Mouse (Mus musculus): ENCODE measurements around the gene 1500009C09Rik. TPM values are rescaled to one million over a fixed set of nuclear protein-coding genes. Genes with fewer than 3 reads are reported as not detected.

The 1500009C09Rik gene
- 17.0 and 18.6 TPM in 2 replicates for polyA plus RNA-seq (2015; fragmentation: Nextera tagmentation; extraction: Ambion mirVana)

DNA sequence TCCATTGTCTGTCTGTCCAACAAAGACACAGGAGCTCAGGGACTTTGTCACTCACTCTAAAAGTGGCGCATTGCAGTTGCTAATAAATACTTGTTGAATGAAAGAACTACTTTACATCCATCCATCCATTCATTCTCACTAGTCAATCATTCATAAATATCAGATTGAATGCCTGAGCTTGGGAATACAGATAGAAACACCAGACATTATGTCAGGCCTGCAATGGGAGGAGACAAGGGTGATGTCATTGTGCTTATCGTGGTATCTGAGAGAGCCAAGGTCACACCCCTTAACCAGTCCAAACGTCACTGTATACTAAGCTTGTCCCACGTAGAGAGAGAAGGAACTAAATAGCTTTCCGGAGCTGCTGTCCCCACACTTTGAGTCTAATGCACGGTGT is at the start of gene 1500009C09Rik:
TSS of gene 1500009C09Rik (plus strand) at position 301 of the 400 bp plus-strand sequence.
- Histone ChIP-seq H3K4me2 (ENCODE audit: low read length) (no peak within 1 kb of the TSS), H3K36me3 (ENCODE audit: control insufficient read depth, insufficient read depth) (no peaks in the 10 kb centered on the region), H3K4me3 (replicated peaks; ENCODE audit: low read length) (no peak within 1 kb of the TSS), H3K9me3 (ENCODE audit: control insufficient read depth, low read length) (no peaks in the 10 kb centered on the region), H3K27me3 (replicated peaks; ENCODE audit: control insufficient read depth, insufficient read depth, low read length) (no peaks in the 10 kb centered on the region), H3K27ac (ENCODE audit: low read length) (no peak within 1 kb of the TSS), H3K9ac (replicated peaks; ENCODE audit: low read depth, low read length) (no peak within 1 kb of the TSS), H3K4me1 (replicated peaks; ENCODE audit: control insufficient read depth, insufficient read depth, low read length) (peaks cover 18% of the 10 kb centered on the region)
- no peak for ATAC-seq
- WGBS, result 91% methylated on average over 6 of the region's 6 CpGs

- peaks cover 24% of the 10 kb centered on the region for H3K36me3 ChIP-seq (ENCODE audit: control insufficient read depth, insufficient read depth)
- 96% methylated on average over 10 of the region's 10 CpGs for WGBS
- no peak for ATAC-seq
- no peaks in the 10 kb centered on the region for H3K9me3 ChIP-seq (ENCODE audit: control insufficient read depth, low read length)
- no peak overlapping the region for H3K27ac ChIP-seq (ENCODE audit: low read length)
- no peak overlapping the region for H3K9ac ChIP-seq (replicated peaks; ENCODE audit: low read depth, low read length)
- peaks cover 10% of the 10 kb centered on the region for H3K27me3 ChIP-seq (replicated peaks; ENCODE audit: control insufficient read depth, insufficient read depth, low read length)
- no peak overlapping the region for H3K4me3 ChIP-seq (replicated peaks; ENCODE audit: low read length)
- H3K4me2 ChIP-seq (ENCODE audit: low read length), result no peak overlapping the region
- H3K4me1 ChIP-seq (replicated peaks; ENCODE audit: control insufficient read depth, insufficient read depth, low read length), result peaks cover 26% of the 10 kb centered on the region
Measured at GRCm38 (mm10) chr15:82203090-82203489, 49.1 kb upstream of the 1500009C09Rik start.

DNA sequence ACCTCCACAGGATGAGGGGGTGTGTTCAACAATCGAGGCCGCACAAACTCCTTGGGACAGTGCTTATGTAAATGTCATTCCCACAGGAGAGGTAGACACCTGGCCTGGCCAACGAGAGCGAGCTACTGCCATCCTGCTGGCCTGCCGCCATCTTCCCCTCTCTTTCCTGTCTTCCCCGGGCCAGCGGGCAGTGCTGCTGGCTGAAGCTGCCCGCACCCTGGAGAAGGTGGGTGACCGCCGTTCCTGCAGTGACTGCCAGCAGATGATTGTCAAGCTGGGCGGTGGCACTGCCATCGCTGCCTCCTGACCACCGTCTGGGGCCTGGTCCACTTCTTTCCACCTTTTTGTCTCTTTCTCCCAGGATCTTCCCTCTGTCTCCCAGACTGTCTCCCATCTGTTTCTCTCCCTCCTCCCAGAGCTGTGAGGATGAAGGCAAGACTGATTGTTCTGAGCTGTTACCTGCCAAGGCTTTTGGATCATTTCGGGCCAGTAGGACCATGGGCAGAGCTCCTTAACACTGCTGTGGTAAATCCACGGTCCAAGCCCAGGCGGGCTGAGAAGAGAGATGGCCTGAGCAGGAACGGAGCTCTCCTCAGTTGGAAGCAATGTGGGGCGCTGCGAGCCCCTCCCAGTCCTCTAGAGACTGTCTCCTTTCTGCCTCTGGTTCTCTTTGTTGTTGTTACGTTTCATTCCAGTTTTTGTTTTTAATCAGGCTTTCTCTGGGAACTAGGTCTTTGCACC is 48.4 kb upstream of the 1500009C09Rik start:
- peaks cover 10% of the 10 kb centered on the region for H3K27me3 ChIP-seq (replicated peaks; ENCODE audit: control insufficient read depth, insufficient read depth, low read length)
- no peak overlapping the region for H3K27ac ChIP-seq (ENCODE audit: low read length)
- WGBS, result 62% methylated on average over 20 of the region's 20 CpGs
- no peak overlapping the region for H3K4me3 ChIP-seq (replicated peaks; ENCODE audit: low read length)
- no peak overlapping the region for H3K4me2 ChIP-seq (ENCODE audit: low read length)
- H3K9me3 ChIP-seq (ENCODE audit: control insufficient read depth, low read length), result no peaks in the 10 kb centered on the region
- peaks cover 20% of the 10 kb centered on the region for H3K36me3 ChIP-seq (ENCODE audit: control insufficient read depth, insufficient read depth)
- no peak overlapping the region for H3K9ac ChIP-seq (replicated peaks; ENCODE audit: low read depth, low read length)
- ATAC-seq, result no peak
- H3K4me1 ChIP-seq (replicated peaks; ENCODE audit: control insufficient read depth, insufficient read depth, low read length), result peaks cover 26% of the 10 kb centered on the region

- peaks cover 17% of the 10 kb centered on the region for H3K36me3 ChIP-seq (ENCODE audit: control insufficient read depth, insufficient read depth)
- H3K4me2 ChIP-seq (ENCODE audit: low read length), result no peak overlapping the region
- no peak overlapping the region for H3K27ac ChIP-seq (ENCODE audit: low read length)
- no peak overlapping the region for H3K9ac ChIP-seq (replicated peaks; ENCODE audit: low read depth, low read length)
- no peak for ATAC-seq
- H3K9me3 ChIP-seq (ENCODE audit: control insufficient read depth, low read length), result no peaks in the 10 kb centered on the region
- peaks cover 16% of the 10 kb centered on the region for H3K27me3 ChIP-seq (replicated peaks; ENCODE audit: control insufficient read depth, insufficient read depth, low read length)
- WGBS, result 62% methylated on average over 9 of the region's 10 CpGs
- no peak overlapping the region for H3K4me3 ChIP-seq (replicated peaks; ENCODE audit: low read length)
- peaks cover 26% of the 10 kb centered on the region for H3K4me1 ChIP-seq (replicated peaks; ENCODE audit: control insufficient read depth, insufficient read depth, low read length)
Measured at GRCm38 (mm10) chr15:82204680-82205371, 47.4 kb upstream of the 1500009C09Rik start.

DNA sequence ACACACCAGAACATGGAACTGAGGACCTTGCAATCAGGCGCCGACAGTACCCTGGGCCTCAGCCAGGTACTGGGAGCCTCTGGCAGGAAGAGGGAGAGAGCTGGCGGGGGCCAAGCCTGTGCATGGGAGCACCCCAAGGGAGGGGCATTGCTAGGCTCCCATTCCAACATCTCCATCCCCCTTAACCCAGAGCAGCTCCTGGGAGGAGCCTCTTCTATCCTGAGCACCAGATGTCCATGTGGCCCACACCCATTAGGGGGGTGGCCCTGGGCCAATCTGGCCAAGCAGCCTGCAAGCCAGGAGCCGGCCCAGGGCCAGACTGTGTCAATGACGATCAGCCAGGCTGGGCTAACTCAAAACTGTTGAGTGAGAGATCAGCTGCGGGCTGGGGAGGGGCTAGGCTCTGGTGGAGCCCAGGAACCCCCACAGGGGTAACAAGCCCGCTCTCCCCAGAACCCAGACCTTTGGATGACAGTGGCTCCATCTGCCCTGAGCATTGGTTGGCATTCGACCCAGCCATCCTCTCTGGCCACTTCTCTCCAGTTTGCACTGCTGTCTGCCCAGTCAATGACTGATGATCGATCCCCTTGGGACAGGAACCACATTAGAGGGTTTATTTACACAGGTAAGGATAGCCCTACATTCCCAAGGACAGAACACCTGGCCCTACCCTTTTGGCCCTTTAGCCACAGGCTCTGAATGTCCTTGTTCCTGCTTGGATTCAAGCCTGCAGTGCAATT is 45.7 kb upstream of the 1500009C09Rik start:
- 0 out of 2 replicates have a peak overlapping the region, but pooled peaks have one; percentile 12 for H3K9ac ChIP-seq (replicated peaks; ENCODE audit: low read depth, low read length)
- peak; percentile 73 for ATAC-seq

GRCm38 (mm10) chr15:82207105-82207459 is 45.1 kb upstream of the 1500009C09Rik start:
- Histone ChIP-seq H3K9me3 (ENCODE audit: control insufficient read depth, low read length) (no peaks in the 10 kb centered on the region), H3K9ac (replicated peaks; ENCODE audit: low read depth, low read length) (0 out of 2 replicates have a peak overlapping the region, but pooled peaks have one; percentile 12), H3K27ac (ENCODE audit: low read length) (no peak overlapping the region), H3K4me1 (replicated peaks; ENCODE audit: control insufficient read depth, insufficient read depth, low read length) (peaks cover 34% of the 10 kb centered on the region), H3K36me3 (ENCODE audit: control insufficient read depth, insufficient read depth) (peaks cover 9% of the 10 kb centered on the region), H3K4me2 (ENCODE audit: low read length) (no peak overlapping the region), H3K27me3 (replicated peaks; ENCODE audit: control insufficient read depth, insufficient read depth, low read length) (peaks cover 37% of the 10 kb centered on the region), H3K4me3 (replicated peaks; ENCODE audit: low read length) (no peak overlapping the region)
- WGBS, result 12% methylated on average over 34 of the region's 34 CpGs
- no peak for ATAC-seq

More for the DNA sequence above, 45.7 kb upstream of the 1500009C09Rik start:
- no peak overlapping the region for H3K27ac ChIP-seq (ENCODE audit: low read length)
- H3K4me2 ChIP-seq (ENCODE audit: low read length), result no peak overlapping the region
- peaks cover 28% of the 10 kb centered on the region for H3K4me1 ChIP-seq (replicated peaks; ENCODE audit: control insufficient read depth, insufficient read depth, low read length)
- peaks cover 31% of the 10 kb centered on the region for H3K27me3 ChIP-seq (replicated peaks; ENCODE audit: control insufficient read depth, insufficient read depth, low read length)
- H3K36me3 ChIP-seq (ENCODE audit: control insufficient read depth, insufficient read depth), result peaks cover 12% of the 10 kb centered on the region
- no peak overlapping the region for H3K4me3 ChIP-seq (replicated peaks; ENCODE audit: low read length)
- no peaks in the 10 kb centered on the region for H3K9me3 ChIP-seq (ENCODE audit: control insufficient read depth, low read length)
- WGBS, result 40% methylated on average over 9 of the region's 9 CpGs

DNA sequence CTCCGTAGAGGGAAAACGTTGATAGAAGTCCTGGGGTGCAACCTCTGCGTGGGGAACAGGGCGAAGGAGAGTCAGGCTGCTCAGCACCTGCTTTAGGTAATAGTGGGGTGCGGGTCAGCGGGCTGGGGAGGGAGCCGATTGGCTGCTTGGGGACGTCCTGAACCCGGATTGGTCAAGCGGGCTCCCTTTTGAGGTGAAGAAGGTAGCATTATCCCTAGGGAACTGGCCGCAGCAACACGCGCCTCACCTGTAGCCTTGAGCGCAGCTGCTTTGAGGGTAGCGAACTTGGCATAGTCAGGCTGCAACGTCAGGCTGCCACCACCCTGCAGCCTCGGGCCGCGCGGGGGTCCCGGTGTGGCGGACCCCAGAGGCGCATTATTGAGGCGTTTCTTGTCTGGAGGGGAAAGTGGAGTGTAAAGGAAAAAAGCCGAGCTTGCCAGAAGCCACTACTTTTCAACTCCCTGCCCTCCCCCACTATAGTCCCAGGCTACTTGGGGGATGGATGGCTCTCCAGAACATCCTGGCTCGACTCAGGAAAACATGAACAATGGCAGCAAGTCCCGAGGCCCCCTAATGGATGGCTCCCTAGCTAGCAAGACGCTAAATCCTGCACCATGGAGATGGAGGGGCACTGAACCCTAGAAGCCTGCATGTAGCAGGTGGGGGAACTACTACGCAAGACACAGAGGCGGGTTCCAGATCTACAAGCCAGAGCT is 44.5 kb upstream of the 1500009C09Rik start:
- H3K36me3 ChIP-seq (ENCODE audit: control insufficient read depth, insufficient read depth), result peaks cover 6% of the 10 kb centered on the region; the same call in 1 of the 2 replicates
- WGBS, result 18% methylated on average over 30 of the region's 30 CpGs
- ATAC-seq, result no peak
- H3K27me3 ChIP-seq (replicated peaks; ENCODE audit: control insufficient read depth, insufficient read depth, low read length), result peaks cover 43% of the 10 kb centered on the region
- H3K27ac ChIP-seq (ENCODE audit: low read length), result no peak overlapping the region
- H3K4me1 ChIP-seq (replicated peaks; ENCODE audit: control insufficient read depth, insufficient read depth, low read length), result peaks cover 40% of the 10 kb centered on the region
- H3K9ac ChIP-seq (replicated peaks; ENCODE audit: low read depth, low read length), result no peak overlapping the region
- H3K4me2 ChIP-seq (ENCODE audit: low read length), result no peak overlapping the region
- no peaks in the 10 kb centered on the region for H3K9me3 ChIP-seq (ENCODE audit: control insufficient read depth, low read length)
- H3K4me3 ChIP-seq (replicated peaks; ENCODE audit: low read length), result no peak overlapping the region

DNA sequence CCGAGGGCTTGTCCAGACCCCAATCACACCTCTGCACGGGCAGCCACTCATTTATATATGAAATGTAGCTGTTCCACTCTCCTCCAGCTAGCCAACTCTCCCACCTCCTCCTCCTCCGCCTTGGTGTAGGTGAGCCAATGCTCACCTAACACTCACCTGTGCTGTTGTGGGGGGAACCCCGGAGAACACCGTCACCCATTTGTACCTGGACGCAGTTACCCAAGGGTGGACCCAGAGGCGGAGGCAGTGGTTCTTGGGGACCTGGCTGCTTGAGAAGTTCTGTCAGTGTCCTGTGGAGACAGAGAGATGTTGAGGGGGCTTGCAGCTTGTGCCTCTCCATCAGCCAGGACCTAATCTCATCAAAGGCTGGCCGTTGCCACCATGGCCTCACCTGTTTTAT is 43.9 kb upstream of the 1500009C09Rik start:
- 89% methylated on average over 8 of the region's 8 CpGs for WGBS
- Histone ChIP-seq H3K4me1 (replicated peaks; ENCODE audit: control insufficient read depth, insufficient read depth, low read length) (peaks cover 41% of the 10 kb centered on the region), H3K4me3 (replicated peaks; ENCODE audit: low read length) (no peak overlapping the region), H3K27me3 (replicated peaks; ENCODE audit: control insufficient read depth, insufficient read depth, low read length) (peaks cover 49% of the 10 kb centered on the region), H3K27ac (ENCODE audit: low read length) (no peak overlapping the region), H3K9me3 (ENCODE audit: control insufficient read depth, low read length) (no peaks in the 10 kb centered on the region), H3K36me3 (ENCODE audit: control insufficient read depth, insufficient read depth) (peaks cover 6% of the 10 kb centered on the region; the same call in 1 of the 2 replicates), H3K4me2 (ENCODE audit: low read length) (no peak overlapping the region), H3K9ac (replicated peaks; ENCODE audit: low read depth, low read length) (no peak overlapping the region)
- no peak for ATAC-seq

Data from forebrain, embryonic 16.5 days (tissue).